Mouse (Mus musculus) brown adipose tissue, adult 24 weeks (tissue): ENCODE results near the gene Kctd10. TPM values are rescaled to one million over a fixed set of nuclear protein-coding genes. Genes with fewer than 3 reads are reported as not detected.

Experiments used
- H3K27ac ChIP-seq: fragments of 200-500 bp; replicated peaks from 2 replicates; pipeline ENCODE4 v1.5.1; 2012; ENCODE audit warnings: low read depth, mild to moderate bottlenecking, low read length
- H3K4me1 ChIP-seq: fragments of 200-500 bp; 2 replicates; pipeline ENCODE4 v1.6.1; 2012; ENCODE audit warnings: low read length, mixed read lengths; ENCODE audit not compliant: control insufficient read depth, insufficient read depth, insufficient read length
- H3K4me3 ChIP-seq: fragments of 200-500 bp; 2 replicates; pipeline ENCODE4 v1.5.1; 2012; ENCODE audit warnings: low read depth, mild to moderate bottlenecking, low read length, moderate library complexity; ENCODE audit not compliant: insufficient read depth
- polyA plus RNA-seq: library from polyadenylated mRNA; stranded (reverse); fragments of >200 nt; gene quantifications from 2 replicates; pipeline ENCODE4 v1.2.4, GENCODE M21; 2012; ENCODE audit not compliant: missing spikeins, insufficient read depth, insufficient read length

Gene Kctd10
- polyA plus RNA-seq, 1 experiment: 21.5 TPM

GRCm38 (mm10) chr5:114343612-114344011, 36.7 kb downstream of the Kctd10 start:
- Histone ChIP-seq H3K27ac (no peak overlapping the region), H3K4me3 (no peak overlapping the region), H3K4me1 (no peaks in the 10 kb centered on the region)

- Histone ChIP-seq H3K27ac (no peak overlapping the region), H3K4me1 (no peaks in the 10 kb centered on the region), H3K4me3 (no peak overlapping the region)
Measured at GRCm38 (mm10) chr5:114342996-114343395, 37.3 kb downstream of the Kctd10 start.

- H3K4me1 ChIP-seq: no peaks in the 10 kb centered on the region
- H3K4me3 ChIP-seq: no peak overlapping the region
- no peak overlapping the region for H3K27ac ChIP-seq
Measured at GRCm38 (mm10) chr5:114323791-114324507, 56.4 kb downstream of the Kctd10 start.

GRCm38 (mm10) chr5:114323105-114323790, 57.1 kb downstream of the Kctd10 start:
- H3K4me1 ChIP-seq: no peaks in the 10 kb centered on the region
- H3K27ac ChIP-seq: no peak overlapping the region
- H3K4me3 ChIP-seq: no peak overlapping the region

Other genes starting within 250 kb of the Kctd10 start
- gene Acacb, start 234.0 kb downstream of the Kctd10 start, polyA plus RNA-seq: 235 and 250 TPM in 2 replicates
- not detected in 2 replicates for gene Foxn4, start 106.7 kb downstream of the Kctd10 start, polyA plus RNA-seq
- gene Myo1h, start 91.3 kb downstream of the Kctd10 start, polyA plus RNA-seq: not detected in 2 replicates
- 47.6 and 51.4 TPM in 2 replicates for gene Ube3b, start 99 bp upstream of the Kctd10 start, polyA plus RNA-seq
- gene Mmab, start 63.6 kb upstream of the Kctd10 start, polyA plus RNA-seq: 32.1 and 36.7 TPM in 2 replicates
- gene Mvk, start 63.8 kb upstream of the Kctd10 start, polyA plus RNA-seq: 23.0 and 23.4 TPM in 2 replicates
- gene Fam222a, start 187.5 kb upstream of the Kctd10 start, polyA plus RNA-seq: 1.8 and 2.7 TPM in 2 replicates